Mouse (Mus musculus) NIH3T3 (cell line): ENCODE measurements around the gene Glo1.

ENCODE experiments used
- DNase-seq: peaks from one replicate; pipeline ENCODE4 v3.0.0-alpha.2; 2012; ENCODE audit warnings: low read depth

The Glo1 gene

DNA sequence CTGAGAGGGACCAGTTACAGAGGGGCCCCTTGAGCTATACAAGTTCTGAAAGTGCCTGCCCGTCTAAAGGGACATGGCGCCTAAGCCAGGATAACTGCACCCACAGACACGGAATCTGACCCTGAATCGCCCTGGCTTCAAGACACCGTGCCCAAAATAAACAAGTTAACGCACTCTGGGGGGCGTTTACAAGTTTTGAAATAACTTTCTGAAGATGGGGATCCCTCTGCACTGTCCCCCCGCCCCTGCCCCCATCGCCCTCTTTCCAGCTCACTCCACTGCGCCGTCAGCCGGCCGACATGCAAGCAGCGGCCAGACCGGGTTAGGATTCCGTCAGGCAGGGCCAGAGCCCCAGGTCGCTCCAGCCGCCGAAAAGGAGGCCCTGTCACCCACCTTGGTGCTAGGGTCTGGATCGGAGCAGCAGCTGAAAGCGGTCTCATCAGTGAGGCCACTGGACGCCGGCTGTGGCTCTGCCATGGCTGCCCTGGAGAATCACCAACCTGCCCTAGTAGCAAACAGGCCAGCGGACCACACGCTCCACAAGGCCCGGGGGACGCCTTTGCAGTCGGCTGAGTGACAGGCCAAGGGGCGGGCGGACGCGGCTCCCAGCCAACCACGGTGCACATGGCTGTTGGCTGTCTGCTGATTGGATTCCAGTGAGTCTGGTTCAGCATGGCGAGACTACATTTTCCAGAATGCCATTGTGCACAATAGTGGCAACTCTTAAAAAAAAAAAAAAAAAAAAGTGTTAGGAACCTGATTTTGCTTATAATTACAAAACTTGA lies 14.4 kb downstream of the Glo1 start:
- DNase-seq, result peak; percentile 98

DNA sequence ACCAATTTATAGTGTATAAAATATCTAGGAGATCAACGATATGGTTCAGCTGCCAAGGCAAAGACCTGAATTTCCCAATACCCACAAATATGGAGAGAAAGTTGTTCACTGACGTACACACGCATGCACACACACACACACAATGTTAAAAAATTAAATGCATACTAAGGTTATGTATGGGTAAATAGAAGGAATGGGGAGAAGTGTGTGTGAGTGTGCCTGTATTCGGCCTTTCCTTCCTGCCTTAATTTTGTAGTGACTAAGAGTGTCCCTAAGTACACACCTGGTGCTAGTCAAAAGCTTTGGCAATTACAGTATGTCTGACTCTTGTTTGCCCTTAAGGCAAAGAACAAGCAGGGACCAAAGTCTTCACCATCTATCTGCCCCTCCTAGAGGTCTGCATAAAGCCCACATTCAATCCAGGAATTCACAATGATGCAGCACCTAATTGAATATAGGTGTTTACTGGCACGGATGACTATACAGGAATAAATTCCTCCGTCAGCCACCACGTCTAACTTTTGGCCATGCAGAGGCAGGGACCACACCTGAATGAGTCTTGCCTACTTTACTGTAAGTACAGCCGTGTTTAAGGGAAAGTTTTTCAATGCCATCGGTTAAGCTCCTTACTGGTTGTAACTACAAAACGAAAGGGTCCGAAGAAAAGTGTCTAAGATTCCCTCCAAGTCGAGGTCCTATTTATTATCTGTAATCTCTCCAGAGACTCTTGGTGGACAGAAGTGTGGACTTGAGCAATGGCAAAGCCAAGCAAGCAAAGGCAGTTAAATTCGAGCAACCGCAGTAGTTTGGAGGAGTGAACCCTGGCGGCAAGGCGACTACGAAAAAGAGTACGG lies 15.2 kb downstream of the Glo1 start:
- peak; percentile 8 for DNase-seq

DNA sequence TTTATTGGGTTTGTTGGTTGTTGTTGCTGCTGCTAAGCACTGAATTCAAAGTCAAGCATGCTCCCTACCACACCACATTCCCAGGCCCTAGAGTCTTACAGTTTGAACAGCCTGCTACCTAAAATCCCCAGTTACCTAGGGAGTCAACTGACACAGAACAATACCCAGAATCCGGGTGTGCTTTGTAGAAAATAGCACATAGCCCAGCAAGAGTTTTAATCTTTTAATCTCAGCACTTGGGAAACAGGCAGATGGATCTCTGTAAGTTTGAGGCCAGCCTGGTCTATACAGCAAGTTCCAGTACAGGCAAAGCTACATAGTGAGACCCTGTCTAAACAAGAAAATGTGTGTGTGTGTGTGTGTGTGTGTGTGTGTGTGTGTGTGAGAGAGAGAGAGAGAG lies 15.9 kb downstream of the Glo1 start:
- no peak for DNase-seq

DNA sequence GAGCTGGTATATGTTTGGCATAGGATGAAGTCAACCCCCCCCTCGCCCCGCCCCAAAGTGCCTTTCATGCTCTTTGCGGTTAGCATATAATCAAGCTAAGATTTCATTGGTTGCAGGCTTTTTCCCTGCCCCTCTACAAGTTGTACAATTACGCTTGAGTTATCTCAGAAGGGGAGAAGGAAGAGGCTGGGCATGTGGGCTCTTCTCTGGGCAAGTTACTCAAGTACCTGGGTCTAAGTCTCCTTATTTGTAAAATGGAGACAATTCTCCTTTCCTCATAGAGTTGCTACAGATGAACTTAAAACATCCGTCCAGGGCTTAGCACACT lies 16.7 kb downstream of the Glo1 start:
- DNase-seq, result no peak

DNA sequence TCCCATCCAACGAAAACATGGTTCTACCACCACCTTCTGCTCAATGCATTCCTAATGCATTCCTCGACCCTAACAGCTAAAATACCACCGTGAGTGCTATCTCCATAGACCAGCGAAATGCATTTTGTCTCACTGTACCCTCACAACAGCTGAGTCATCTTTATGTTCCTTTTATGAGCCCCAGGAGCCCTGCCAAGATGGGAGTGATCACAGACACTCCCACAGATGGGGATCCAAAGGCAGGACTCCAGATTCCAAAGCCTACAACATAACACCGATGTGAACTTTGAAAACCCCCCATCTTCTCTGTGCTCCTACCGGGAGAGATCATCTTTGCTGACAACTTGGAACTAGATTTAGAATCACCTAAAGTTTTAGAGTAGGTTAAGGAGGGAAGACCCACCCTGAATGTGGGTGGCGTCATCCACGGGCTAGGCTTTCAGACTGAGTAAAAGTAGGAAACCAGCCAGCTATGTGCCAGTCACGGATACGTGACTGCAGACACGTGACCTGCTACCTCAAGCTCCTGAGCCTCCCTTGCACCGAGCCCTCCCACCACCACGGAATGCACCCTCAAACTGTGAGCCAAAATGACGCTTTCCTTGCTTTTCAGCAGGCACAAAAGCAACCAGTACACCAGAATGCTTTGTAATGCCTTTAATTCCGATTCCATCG lies 17.2 kb downstream of the Glo1 start:
- DNase-seq, result peak; percentile 72

DNA sequence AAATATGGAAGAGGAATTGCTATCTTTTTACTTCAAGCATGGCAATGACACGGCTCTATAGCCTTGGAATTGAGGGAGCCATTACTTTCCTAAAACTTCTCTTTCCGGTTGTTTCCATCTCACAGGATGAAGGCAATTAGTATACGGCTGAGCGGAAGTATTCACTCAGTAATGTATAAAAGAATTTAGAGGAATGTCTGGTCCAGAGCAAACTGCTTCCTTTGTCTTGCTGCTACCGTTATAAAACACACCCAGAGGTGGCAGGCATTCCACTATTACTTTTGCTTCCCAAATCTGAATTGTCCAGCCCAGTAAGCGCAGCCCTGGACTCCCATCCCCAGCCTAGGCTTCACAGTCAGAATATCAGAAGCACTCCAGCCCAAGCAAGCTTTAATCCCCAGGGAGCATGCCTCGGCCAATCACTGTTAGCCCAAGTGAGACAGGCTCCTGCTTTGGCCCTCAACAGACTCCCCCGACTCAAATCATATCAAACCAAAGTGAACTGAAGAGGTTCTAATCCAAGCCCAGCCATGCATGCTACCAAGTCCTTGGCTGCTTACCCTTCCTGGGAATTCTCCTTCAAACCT lies 18.7 kb downstream of the Glo1 start:
- DNase-seq, result no peak

DNA sequence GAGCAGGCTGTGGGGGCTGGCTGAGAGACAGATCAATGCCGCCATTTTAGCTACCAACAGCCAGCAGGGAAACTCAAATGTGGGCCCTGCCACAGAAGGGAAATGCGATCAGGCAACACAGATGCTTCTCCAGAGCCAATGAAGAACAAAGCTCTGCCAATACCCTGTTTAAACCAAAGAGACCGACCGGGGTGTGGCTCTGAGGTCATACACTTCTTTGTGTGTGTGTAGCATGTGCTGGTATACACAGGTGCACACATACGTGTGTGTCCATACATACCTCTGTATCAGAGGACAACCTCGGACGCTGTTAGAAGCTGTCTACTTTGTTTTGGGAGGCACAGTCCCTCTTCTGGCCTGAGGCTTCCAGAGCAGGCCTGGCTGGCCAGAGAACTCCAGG lies 19.3 kb downstream of the Glo1 start:
- DNase-seq, result no peak

DNA sequence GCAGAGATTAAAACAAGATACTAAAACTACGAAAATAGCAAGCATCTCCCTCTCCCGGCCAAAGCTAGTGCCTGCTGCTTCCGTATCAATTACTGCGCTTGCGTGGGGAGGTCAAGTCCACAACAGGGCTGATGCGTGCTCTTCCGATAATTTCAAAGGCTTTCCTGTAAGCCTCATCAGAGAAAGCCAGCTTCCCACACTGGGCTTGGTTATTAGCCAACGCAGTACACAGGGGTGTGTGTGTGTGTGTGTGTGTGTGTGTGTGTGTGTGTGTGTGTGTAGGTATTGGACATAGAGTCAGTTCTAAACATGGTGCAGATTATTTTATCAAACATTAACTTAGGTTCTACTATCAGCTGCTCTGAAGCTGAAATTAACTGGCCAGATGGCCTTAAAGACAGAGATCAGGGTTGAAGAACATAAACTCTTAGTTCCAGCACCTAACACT lies 20.0 kb downstream of the Glo1 start:
- no peak for DNase-seq

DNA sequence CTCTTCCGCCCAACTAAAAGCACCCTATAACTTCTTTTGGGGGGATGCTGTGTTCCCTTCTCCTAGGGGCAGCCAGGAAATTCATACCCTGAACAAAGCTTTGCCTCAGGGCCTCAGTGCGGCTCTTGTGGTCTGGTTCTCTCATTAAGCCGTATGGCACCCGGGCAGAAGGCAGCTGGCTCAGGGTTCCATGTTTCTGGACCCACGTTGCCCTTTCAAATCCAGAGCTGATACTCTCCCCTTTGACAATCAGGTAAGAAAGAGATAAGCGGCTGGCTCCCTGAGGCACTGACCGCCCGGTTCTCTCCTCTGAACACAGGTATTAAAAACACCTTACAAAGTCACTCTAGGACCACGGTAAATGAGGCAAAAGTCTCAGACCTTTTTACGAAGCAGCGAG lies 20.5 kb downstream of the Glo1 start:
- no peak for DNase-seq

DNA sequence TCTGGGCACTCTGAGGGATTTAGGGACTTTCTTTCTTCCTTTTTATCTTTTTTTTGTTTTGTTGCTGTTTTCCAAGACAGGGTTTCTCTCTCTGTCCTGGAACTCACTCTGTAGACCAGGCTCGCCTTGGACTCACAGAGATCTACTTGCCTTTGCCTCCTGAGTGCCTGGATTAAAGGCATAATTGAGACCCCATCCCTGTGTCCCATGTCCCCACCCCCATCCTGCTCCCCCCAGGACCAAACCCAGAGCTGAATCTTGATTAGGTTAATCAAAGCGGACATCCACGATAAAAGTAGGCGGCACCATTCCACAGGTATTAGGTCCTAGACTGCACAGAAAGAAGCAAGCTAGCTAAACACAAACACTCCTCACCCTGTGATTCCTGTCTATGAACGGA lies 21.7 kb downstream of the Glo1 start:
- no peak for DNase-seq

DNA sequence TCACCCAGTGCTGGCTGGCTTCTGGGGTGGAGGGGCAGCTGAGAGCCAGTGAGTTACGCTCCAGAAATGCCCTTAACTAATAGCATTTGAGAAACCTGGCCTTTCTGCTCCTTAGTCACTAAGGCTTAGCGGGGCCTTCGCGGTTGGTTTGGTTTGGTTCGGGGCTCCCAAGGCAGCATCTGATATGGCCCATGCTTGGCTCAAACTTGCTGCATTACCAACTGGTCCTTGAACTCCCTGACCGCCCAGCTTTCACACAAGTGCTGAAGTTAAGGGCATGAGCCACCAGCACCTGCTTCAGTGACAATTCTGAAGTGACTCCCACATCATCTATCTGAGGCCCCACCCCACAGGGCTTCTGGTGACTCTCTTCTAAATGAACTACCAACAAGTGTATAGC lies 22.4 kb downstream of the Glo1 start:
- no peak for DNase-seq

DNA sequence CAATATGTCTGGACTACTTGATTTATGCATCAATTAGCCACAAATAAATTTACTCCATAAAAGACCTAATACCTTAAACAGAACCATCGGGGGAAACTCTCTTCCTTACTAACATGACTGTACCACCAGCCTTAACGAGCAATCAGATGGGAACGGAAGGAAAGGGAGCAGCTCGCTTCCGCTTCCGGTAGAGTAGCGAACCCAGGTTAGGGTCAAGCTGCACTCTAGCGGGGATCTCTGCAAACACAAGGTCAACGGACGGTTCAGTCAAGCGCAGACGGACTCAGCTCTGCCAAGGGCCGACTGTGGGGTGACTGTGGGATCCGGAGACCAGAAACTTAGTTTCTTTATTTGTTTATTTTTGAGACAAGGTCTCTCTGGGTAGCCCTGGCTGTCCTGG lies 24.5 kb downstream of the Glo1 start:
- no peak for DNase-seq

DNA sequence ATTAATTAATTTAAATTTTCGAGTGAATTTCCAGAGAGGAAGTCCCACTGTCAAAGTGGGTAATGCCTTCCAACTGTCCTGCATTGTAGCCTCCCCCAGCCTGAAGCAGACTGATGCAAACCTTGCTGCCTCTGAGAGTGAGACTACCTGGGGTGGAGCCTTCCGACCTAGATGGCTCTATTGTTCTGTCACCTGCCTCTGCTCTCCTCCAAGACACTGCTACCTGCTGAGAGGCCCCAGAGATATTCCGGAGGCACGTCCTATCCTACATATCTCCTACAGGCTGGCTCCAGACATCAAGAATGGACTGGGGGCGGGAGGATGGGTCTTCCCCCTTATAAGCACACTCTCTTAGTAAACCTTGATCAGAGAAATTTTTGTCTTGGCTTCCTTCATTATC lies 28.4 kb downstream of the Glo1 start:
- no peak for DNase-seq

DNA sequence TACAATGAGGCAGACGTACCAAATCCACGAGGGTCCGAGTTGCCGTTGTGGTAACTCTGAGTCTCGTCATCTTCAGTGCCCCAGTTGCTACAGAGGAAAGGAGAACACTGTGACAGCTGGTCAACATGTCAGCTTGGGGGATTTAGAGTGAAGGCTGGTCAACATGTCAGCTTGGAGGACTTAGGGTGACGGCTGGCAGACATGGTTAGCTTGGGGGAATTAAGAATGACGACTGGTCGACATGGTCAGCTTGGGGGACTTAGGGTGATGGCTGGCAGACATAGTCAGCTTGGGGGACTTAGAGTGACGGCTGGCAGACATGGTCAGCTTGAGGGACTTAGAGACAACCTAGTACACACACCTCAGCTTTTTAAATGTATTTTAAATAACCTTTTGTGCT lies 28.9 kb downstream of the Glo1 start:
- no peak for DNase-seq

DNA sequence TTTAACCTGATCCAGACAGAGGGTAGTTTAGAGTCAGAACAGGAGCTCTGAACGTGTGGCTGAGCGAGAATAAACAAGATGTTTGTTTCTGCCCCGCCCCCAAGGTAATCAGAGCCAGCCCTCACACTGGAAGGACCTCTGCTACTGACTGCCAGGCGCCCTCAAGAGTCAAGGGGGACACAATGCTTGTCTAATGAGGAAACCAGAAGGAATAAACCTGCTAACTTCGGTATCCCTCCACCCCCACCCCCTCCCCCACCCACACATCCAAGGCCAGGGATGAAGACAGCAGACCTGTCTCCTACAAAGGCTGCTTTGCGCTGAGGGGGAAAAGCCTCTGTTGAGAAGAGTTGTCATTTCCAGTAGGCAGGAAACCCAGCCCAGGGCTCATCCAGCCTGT lies 31.8 kb downstream of the Glo1 start:
- no peak for DNase-seq

DNA sequence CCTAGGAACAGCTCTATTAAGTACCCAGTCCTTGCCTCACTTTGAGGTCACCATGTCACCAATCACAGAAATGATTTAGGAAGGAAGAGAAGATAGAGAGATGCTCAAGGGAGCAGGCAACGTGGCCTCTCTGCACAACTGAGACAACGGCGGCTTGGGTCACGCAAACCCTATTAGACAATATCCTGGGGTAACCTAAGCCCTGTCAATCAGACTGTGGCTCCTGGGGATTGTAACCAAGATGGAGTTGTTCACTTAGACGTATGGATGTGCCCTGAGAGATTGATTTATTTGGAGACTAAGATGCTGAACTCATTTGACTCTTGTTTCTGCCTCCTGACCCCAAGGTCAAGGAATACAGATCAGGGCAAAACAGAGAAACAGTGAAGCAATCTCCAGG lies 32.3 kb downstream of the Glo1 start:
- no peak for DNase-seq

DNA sequence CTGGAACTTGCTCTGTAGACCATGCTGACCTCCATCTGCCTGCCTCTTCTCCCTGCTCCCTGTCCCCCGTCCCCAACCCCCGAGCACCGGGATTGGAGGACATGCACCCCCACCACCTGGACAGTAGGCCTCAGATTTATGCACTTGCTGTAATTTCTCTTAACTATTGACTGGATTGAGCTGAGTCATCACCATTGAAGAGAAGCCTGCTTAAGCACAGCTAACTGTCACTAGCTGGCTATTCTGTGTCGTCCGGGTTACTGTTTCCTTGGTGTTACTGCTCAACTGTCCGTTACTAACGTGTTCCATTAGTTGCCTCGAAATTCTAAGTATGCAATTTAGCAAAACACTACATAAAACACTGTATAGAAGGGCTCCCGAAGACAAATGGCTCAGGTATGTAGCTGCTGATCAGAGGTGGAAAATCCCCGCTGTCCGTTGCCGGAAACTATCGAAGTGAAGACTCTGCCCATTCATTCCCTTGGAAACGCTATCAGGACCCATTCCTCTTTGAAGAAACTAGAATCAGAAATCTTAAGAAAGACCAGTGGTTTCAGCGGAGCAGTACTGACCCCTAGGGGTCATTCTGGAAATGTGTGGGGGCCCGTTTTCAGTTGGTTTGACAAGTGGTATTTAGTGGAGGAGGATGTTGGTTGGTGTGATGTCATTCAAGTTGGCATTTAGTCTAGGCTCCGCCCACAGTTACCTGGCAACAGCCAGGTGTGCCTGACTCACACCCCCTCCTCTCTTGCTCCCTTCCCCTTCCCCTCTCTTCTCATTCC lies 36.1 kb downstream of the Glo1 start:
- peak; percentile 57 for DNase-seq

DNA sequence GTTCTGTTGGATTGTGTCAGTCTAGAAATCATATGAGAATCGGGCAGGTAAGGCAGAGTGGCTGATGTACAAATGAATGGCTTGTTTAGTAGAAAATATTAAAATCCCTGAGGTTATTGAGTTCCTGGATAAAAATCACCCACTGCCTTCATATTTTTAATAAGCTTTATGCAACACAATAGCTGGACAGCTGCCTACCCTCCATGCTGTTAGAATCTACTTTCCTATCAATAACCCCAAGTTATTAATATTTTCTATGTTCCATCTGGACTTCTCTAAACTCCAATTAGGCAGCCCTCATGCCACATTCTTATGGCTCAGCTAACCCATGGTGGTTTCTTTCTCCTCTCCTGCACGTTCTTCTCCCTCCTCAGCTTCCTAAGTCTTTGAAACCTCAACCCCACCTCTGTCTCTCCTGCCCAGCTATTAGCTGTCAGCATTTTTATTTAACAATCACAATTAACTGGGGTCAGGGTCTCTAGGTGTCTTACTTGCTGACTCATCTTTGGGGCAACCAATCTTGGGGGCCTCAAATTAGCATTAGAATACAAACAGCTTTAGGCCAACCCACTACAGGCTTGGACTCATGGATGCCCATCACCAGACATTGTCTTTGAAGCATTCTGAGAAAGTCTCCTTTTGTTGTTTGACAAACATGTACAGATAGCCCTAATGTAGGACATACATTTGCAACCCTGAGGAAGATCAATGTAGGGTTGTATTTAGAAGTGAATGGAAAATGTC lies 43.2 kb downstream of the Glo1 start:
- no peak for DNase-seq

DNA sequence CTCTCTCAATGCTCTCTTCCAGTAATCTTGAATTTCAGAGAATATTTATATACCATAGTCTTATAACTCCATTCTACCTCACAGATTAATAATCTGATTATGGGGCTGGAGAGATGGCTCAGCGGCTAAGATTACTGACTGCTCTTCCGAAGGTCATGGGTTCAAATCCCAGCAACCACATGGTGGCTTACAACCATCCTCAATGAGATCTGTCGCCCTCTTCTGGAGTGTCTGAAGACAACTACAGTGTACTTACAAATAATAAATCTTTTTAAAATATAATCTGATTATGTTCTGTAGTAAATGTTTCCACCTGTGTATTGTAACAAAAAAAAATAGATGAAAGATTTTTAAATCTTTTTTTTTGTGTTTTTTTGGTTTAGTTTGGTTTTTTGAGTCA lies 44.4 kb downstream of the Glo1 start:
- no peak for DNase-seq

DNA sequence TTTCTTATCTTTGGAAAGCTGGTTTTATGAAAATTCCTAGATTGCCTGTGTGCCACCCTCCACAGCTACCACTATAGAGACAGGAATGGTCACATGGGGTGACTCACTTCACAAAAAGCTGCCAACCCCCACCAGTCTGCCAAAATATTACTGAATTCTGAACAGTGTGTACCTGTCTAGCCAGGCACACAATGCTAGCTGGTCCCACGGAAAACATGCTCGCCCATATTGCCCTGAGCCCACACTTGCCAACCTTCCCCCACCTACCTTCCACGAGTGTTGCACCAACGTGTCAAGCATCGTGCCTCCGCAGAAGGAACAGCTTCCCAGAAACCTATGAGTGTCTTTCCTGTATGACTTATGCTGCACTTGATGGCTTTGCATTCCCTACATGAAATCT lies 45.5 kb downstream of the Glo1 start:
- peak; percentile 35 for DNase-seq

DNA sequence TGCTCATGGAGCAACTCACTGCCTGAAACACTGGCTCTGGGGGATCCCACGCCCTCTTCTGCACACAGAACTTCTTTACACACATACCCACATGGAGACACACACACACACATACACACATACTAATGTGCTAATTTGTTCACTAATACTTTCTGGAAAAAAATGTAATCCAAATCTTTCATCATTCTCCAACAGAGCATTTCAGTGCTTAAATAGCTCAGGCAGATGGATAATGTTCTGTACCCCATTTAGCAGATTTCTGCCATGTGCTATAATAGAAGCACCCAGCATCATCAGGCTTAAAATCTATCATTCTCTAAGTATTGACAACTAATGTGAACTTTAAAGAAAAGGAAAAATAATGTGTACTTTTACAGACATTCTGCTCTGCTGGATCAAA lies 45.9 kb downstream of the Glo1 start:
- DNase-seq, result no peak
